Mouse (Mus musculus): ENCODE results near the gene Nat10.

Gene Nat10

DNA sequence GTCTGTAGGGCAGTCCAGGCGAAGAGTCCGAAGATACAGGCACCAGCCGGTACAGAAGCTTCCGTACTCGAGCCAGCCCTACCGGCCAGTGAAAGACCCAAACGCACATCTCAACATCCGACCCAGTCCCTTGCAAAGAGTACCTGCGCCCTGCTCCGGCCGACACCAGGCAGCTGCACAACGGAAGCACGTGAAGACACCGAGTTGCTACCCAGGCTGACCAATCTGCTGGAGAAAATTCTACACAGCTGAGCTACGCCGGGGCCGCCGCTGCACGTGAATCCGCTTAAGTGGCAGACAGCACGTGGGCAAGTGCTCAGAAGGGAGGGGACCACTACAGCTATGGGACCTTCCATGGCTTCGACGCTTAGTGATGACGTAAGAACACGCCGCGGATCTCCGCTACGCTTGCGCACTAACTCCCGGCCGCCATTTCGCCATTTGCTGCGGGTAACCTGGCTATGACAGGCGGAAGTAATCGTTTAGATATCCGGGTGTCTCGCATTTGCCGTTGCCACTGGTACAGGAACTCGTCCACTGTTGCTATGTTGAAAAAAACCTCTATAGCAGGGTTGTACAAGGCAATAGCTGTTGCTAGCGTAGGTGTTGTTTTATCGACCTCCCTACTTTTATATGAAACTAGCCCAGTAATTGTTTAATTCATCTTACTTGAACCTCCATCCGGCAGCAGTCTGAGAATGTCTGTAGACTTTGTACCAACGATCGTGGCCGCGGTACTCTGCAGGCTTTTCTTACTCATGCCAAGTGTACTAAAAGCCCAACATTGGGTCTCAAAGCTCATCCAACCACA lies at the start of gene Nat10:
TSS of gene Nat10 (minus strand) at position 365 of the 811 bp plus-strand sequence.
- DNase-seq, result peak; percentile 99

DNA sequence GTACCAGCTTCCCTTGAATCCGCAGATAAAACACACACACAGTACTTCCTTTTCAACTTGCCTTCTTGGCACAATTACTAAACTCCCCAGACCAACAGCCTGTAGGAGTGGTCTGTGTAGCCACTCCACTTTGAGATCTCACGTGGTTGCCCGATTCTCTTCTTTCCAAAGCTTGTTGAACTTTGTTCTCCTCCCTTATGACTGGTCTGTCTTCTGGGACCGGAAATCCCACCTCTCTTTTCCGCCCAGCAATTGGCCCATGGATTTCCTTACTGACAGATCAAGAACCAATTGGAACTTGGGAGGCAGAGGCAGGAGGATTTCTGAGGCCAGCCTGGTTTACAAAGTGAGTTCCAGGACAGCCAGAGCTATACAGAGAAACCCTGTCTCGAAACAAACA lies 49.3 kb upstream of the Nat10 start:
- no peak for DNase-seq

DNA sequence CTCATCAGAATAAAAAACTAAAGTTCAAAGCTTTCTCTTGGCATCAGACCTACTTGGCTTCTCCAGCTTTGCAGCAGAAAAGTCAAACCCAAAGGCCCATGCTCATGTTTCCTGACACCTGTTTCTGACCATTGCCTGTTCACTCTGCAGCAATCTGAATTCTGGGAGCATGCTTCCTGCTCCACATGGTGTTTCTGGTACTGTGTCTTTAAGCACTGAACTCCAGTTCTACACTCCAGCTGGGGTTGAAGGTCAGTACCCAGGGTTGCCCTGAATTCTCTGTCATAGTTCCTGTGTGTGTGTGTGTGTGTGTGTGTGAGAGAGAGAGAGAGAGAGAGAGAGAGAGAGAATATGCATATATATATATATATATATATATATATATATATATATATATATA lies 47.4 kb upstream of the Nat10 start:
- DNase-seq, result no peak

DNA sequence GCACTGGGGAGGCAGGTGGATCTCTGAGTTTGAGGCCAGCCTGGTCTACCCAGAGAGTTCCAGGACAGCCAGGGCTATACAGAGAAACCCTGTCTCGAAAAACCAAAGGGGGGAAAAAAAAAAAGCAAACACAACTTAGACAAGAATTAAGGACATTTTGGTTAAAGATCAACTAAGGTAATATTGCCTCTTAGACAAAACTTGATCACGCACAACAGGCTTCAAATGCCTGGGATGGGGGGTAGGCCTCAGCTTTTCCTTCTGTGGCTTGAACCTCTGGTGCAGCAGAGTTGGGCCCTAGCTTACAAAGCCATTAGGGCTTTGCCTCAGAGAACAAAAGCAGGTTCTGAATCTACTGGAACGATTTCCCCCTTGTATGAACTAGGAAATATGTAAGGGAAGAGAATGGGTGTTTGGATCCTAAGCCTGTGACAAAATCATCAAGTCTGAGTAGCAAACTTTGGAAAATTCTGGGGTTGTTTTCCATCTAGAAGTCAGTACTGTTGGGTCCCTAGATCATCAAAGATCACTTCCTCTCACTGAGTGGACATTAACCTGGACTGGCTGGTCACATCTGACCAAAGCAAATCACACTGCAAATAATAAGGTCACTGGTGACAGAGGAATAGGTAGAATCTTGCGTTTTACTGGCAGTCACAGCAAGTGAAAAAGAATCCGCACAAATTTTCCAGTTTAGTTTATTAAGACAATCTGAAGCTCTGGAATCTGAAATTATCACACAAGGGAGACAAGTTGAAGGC lies 42.9 kb upstream of the Nat10 start:
- DNase-seq, result no peak

DNA sequence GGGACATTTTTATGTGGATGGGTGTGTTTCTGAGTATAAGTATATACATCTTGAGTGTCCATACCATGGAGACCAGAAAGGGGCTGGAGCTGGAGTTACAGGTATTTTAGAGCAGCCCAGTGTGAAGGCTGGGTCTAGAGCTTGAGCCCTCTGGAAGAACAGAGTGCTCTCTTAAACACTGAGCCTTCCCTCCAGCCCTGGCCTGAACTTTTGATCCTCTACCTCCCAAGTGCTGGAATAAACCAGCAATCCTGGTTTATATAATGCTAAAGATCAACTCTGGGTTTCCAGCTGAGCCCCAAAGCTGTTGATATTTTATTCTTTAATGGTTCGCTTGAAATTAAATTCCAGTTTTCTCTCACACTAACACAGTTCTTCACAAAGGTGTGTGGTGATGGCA lies 41.4 kb upstream of the Nat10 start:
- DNase-seq, result no peak

DNA sequence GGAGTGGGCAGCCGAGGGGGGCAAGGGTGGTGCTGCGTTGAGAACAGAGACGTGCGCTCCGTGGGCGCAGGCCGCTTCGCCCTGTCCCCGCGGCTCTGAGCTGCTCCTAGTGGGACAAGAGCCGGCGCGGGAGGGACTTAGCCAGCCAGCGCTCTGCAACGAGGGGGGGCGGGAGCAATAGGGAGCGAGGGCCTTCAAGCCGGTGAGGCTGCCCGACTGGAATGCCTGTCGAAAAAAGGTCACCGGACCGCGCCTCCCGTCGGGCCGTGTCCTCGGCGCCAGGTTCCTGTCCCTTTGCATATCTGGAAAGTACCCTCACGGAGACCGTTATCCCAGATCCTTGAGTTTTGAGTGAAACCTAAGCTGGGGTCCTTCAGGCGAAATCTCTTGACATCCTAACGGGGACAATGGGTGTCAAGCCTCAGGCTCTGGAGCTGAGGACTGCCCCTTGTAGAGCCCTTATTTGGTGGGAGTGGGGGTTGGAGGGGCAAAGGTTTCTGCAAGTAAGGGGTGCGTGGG lies 36.5 kb upstream of the Nat10 start, which contains the start of gene Caprin1:
TSS of gene Caprin1 (minus strand) at position 159 of the 519 bp plus-strand sequence.
- peak; percentile 97 for DNase-seq

DNA sequence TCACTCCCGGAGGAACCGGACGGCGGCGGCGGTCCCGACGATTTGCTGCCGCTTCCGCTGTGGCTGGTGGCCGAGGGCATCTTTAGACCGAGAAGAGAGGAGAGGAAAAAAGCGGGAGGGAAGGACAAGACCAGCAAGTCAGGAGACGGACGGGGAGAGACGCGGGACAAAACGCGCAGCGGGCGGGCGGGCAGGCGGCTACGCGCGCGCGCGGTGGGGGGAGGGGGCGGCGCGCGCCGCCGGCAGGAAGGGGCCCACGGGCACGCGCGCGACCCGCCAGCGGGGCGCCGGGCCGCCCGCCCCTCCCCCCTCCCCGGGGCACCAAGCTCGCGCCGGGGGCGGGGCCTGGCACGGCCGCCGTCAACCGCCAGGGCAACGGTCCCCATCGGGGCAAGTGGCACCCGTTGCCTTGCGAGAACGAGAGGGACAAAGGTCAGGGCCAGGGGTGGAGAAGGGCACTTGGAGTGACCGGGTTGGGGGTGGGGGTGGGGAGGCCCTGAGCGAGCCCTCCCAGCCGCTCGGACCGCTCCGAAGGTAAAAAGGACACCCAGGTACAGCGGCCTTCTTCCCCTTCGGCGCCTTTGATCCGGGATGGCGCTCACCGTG lies 35.9 kb upstream of the Nat10 start:
- DNase-seq, result peak; percentile 93

DNA sequence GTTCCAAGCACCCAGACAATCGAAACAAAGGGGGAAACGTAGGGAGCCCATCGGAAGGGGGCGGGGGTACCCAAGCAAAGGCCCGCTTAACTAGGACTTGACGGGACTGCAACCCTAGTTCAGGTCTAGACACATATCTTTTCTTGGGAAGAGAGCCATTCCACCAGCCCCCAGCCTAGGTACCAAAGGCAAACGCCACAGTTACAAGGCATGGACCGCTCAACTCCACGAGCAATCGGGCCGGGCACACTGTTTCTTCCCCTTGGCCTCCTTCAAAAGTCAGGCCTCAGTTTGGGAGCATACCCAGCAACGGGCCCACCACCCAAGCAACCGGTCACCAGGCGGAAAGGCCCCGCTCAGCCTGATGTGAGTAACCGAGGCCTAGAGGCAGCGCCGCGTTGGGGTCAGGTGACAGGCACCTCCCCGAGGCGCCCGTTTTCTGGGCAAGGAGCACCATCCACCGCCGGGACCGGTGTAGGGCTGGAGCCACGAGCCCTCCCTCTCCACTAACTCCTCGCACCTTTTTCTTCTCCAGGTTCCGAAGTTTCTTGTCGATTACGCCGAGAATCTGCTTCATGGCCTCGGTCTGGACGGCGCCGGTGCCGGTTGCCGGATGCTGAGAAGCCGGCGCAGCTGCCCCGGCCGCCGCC lies 35.3 kb upstream of the Nat10 start:
- peak; percentile 72 for DNase-seq

DNA sequence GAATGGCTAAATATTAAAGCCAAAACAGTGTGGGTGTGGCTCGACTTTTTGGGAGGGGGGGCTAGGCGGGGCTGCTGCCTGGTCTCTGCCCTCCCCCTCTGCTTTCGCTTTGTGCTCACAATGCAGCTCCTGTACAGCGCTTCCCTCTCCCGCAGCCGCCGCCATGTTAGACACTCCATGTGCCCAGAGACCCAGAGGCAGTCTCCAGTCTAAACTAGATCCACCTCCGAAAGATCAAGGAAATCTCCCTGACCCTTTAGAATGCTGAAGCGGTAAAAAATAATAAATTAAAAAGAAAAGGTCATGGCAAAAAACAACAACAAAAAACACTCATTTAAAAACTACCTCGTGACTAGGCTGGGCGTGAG lies 34.8 kb upstream of the Nat10 start:
- DNase-seq, result peak; percentile 75 to 85

DNA sequence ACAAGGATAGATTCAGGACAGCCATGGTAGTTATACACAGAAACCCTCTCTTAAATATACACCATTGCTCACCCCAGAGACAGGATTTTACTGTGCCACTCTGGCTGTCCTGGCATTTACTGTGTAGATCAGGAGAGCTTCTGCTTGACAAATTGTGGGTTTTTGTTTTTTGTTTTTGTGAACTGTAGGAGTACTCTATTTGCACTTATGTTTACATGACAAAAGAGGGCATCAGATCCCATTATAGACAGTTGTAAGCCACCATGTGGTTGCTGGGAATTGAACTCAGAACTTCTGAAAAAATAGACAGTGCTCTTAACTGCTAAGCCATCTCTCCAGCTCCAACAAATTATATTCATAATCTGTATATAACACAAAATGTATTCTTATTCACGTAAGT lies 30.9 kb upstream of the Nat10 start:
- DNase-seq, result no peak

DNA sequence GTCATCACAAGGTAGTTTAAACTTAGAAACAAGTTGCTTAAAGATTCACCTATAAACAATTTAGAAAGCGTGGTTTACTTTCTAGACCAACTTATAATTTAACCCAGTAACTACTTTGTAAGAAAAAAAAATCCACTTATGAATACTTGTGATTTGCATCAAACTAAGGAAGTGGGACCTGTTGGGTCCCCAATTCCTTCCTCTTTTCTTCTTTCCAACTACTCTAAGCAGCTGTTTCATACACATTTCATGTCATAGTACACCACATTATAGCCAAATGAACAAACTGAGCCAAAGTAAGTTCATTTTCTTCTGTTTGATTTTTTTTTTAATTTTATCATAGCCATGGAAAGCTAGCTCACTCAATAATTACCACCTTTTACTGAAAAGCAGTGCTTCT lies 24.7 kb upstream of the Nat10 start:
- DNase-seq, result no peak

DNA sequence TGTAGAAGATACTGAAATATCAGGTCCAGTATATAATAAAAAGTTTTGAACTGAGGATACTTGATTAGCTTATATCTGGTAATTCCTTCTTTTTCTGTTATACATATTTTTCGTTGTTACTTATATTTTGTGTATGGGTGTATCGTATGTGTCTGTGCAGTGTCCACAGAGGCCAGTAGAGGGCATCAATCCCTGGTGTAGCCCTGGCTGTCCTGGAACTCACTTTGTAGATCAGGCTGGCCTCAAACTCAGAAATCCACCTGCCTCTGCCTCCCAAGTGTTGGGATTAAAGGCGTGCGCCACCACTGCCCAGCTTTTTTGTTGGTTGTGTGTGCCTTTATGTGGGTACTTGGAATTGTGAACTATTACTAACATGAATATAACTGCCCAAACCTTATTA lies 23.6 kb upstream of the Nat10 start:
- DNase-seq, result peak; percentile 19 to 32

DNA sequence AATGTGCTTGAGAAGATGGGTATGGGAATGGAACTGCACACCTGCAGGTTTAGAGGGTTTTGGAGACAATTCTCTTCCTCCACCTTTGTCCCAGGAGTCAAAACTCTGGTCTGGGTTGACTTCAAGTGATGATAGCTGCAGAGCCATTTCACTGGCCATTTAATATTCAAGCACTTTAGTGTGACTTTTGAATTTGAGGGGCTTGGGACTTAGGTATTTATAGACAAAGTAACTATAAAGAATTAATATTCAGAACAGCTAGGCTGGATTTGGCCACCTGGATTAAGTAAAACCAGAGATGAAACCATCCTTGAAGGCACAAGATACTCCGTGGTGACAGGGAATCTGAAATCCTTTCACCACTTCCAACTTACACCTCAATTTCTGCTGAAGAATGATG lies 1.4 kb upstream of the Nat10 start:
- no peak for DNase-seq

DNA sequence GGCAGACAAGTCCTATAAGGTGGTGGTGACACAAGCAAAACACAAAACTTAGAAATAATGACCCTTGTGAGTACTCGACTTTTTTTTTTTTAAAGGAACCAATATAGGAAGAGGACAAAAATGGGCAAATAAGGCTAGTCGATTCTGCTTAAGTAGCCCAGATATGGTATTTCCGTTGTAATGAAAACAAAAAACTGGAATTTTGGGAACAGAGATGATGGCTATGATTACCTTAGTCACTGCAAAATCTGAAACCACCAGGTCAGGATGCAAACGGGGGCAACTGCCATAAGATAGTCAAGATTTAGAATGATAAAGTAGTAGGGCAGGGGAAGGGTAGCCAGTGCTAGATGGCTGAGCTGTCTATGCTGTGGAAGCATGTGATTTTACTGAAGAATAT lies 923 bp upstream of the Nat10 start:
- DNase-seq, result no peak

DNA sequence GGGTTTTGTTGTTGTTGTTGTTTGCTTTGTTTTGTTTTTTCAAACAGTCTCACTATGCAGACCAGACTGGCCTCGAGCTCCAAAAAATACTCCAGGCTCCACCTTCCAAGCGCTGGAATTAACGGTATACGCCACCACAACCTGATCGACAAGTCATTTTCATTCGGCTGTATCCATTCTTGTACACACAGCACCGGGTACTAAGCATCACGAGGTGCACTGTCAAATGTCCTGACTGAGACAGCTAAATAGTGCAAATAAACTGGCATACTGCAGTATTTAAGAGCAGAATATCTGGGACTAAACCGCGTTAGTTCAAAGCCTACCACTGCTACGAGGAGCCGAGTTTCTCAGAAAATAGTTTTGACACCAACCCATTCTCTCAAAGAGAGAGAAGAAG lies 649 bp downstream of the Nat10 start:
- no peak for DNase-seq

DNA sequence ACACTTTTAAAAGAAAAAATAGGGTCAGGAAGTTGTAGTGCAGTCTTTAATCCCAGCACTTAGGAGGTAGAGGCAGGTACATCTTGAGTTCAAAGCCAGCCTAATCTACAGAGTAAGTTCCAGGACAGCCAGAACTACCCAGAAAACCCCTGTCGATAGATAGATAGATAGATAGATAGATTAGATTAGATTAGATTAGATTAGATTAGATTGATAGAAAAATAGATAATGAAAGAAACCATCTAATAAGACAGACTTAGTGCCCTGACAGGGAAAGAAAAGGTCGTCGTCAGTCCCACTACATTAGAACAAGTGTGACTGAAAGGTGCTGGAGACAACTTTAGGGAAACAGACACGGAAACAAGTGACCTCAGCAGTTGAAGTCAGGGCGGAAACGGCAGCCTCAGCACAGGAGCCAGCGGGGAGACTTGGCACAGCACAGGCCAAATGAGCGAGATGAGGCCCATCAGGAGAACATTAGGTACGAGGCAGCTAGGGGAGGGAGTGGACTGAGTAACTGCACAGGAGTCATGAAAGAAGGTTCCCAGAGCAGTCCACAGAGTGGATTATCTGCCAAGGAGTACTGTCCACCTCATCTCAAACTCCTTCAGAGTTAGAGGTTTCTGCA lies 5.5 kb downstream of the Nat10 start:
- DNase-seq, result no peak

DNA sequence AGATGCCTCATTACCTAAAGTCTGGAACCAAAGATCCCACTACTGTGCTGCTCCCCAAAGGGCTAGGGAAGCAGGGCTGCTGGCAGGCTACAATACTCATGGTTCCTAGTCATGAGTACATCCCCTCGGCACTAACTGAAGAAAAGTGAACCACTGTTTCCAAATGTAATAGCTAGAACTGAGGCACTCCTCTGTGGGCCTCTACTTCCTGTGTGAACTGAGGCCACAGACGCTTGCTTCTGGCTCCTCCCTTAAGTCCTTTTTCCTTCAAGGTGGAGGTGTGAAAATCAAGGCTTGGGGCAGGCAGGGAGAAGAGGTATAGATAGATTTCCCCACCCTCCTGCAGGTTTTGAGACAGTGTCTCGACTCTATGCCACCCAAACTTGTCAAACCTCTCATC lies 6.5 kb downstream of the Nat10 start:
- DNase-seq, result no peak

DNA sequence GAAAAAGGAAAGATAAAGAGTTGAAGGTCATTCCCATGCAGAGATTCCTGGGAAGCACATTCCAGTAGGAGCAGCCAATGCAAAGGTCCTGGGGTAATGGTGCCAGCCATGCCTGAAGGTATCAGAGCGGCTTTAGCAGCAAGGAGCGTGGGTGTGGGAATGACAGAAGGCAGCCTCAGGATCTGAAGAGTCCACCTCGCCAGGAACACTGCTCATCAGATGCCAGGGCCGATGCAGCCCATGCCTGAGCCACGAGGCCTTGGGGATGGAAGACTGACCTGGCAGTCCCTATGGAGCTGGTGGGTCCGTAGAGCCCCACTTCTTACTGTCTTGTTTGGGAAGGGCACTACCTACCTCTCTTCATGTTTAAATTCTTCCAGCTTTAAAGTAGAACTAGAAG lies 9.3 kb downstream of the Nat10 start:
- no peak for DNase-seq

DNA sequence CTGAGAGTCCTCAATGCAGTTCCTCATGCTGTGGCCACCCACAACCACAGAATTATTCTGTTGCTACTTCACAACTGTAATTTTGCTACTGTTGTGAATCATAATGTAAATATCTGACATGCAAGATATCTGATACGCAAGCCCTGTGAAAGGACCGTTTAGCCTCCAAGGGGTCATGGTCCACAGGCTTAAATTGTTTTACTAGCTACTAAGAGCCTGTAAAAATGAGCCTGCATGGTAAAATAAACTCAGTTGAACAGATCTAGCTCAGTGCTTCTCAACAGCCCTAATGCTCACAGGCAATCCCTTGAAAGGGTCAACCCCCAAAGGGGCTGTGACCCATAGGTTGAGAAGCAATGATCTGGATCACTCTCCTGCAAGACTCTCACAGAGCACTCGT lies 12.0 kb downstream of the Nat10 start:
- no peak for DNase-seq

DNA sequence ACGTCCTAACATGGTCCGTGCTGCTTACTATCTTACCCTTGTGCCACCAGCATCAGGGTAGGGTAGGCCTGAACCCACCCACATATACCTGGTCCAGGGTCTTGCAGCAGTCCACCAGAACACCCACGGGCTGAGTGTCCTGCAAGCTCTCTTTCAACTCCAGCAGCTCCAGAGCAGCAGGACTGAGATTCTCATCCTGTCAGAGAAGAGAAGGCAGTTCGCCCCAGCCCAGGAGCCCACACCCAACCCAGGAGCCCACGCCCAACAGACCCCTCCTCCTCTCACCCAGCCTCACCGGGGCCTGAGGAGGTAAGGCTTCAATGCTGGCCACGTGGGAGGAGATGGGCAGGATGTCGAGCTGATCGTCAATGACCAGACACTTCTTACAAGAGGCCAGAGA lies 13.2 kb downstream of the Nat10 start:
- DNase-seq, result no peak

DNA sequence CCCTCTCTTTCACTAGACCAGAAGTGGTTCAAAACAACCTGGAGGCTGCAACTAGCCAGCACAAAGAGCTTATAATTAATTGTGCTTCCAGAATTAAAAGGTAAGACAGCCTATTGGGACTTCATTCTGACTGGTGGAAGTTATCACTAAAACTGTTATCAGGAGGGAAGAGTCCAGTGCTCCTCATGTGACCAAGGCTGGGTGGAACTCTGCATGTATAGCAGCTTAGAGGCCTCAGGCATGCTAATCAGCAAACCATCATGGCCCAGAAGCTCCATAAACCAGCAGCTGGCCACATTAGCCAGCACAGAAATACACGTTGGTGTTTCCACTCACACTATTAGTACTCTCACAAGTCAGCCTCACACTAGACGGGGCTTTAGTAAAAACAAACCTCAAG lies 14.3 kb downstream of the Nat10 start:
- DNase-seq, result no peak

DNA sequence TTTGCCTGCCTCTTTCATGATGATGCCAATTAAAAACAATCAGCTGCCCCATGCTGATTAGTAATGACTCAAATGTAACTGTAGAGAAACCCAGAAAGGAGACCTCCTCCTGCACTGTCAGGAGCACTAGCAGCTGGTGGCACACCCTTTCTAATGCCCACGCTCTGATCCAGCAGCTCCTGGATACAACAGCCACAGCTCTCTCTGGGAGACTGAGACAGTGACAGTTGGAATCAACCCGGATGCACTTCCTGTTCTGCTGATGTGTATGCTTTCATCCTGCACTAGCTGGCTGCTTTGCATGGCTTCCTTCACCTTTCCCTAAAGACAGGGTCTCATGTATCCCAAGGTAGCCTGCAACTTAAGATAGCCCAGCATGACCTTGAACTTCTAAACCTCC lies 15.0 kb downstream of the Nat10 start:
- no peak for DNase-seq

DNA sequence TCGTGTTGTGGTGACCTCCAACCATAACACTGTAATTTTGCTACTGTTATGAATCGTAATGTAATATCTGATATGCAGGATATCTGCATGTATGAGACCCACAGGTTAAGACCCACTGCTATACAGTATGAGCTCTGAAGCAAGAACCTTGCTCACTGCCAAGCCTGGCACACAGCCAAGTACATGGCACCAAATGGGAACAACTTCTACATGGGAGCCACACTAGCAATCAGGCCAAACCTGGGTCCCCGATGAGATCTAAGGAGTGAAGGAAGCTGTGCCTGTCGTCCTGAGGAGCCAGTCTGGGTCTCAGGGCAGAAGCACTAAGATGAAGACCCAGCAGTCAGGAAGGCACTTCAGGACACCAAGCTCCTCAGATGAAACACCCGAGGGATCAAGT lies 15.6 kb downstream of the Nat10 start:
- DNase-seq, result peak; percentile 63 to 68

Data from cerebellum, postnatal 10 days (tissue).